Mouse (Mus musculus): Measurements from ENCODE around the gene Mgmt.

Mgmt gene

GRCm38 (mm10) chr7:136912901-136913300 is 18.5 kb downstream of the Mgmt start:
- DNase-seq (ENCODE audit: extremely low spot score), result no peak

GRCm38 (mm10) chr7:136916021-136916420 is 21.6 kb downstream of the Mgmt start:
- DNase-seq (ENCODE audit: extremely low spot score), result no peak

GRCm38 (mm10) chr7:136920976-136921755 is 26.8 kb downstream of the Mgmt start:
- DNase-seq (ENCODE audit: extremely low spot score), result no peak

- DNase-seq (ENCODE audit: extremely low spot score), result no peak
These were observed 27.8 kb downstream of the Mgmt start for GRCm38 (mm10) chr7:136922230-136922629.

- no peak for DNase-seq (ENCODE audit: extremely low spot score)
These were observed 30.3 kb downstream of the Mgmt start for GRCm38 (mm10) chr7:136924610-136925260.

GRCm38 (mm10) chr7:136926178-136926577 is 31.8 kb downstream of the Mgmt start:
- no peak for DNase-seq (ENCODE audit: extremely low spot score)

- no peak for DNase-seq (ENCODE audit: extremely low spot score)
These were observed 36.0 kb downstream of the Mgmt start for GRCm38 (mm10) chr7:136930451-136930850.

- DNase-seq (ENCODE audit: extremely low spot score), result no peak
These were observed 39.0 kb downstream of the Mgmt start for GRCm38 (mm10) chr7:136933367-136933766.

GRCm38 (mm10) chr7:136934336-136934735 is 39.9 kb downstream of the Mgmt start:
- no peak for DNase-seq (ENCODE audit: extremely low spot score)

GRCm38 (mm10) chr7:136934784-136935183 is 40.4 kb downstream of the Mgmt start:
- DNase-seq (ENCODE audit: extremely low spot score), result no peak

- no peak for DNase-seq (ENCODE audit: extremely low spot score)
These were observed 44.0 kb downstream of the Mgmt start for GRCm38 (mm10) chr7:136938371-136938770.

GRCm38 (mm10) chr7:136942414-136942813 is 48.0 kb downstream of the Mgmt start:
- DNase-seq (ENCODE audit: extremely low spot score), result no peak

GRCm38 (mm10) chr7:136943886-136944285 is 49.5 kb downstream of the Mgmt start:
- no peak for DNase-seq (ENCODE audit: extremely low spot score)

- no peak for DNase-seq (ENCODE audit: extremely low spot score)
These were observed 51.3 kb downstream of the Mgmt start for GRCm38 (mm10) chr7:136945697-136946096.

- no peak for DNase-seq (ENCODE audit: extremely low spot score)
These were observed 51.7 kb downstream of the Mgmt start for GRCm38 (mm10) chr7:136946131-136946530.

GRCm38 (mm10) chr7:136948275-136948810 is 53.9 kb downstream of the Mgmt start:
- no peak for DNase-seq (ENCODE audit: extremely low spot score)

- DNase-seq (ENCODE audit: extremely low spot score), result no peak
These were observed 58.2 kb downstream of the Mgmt start for GRCm38 (mm10) chr7:136952608-136953007.

GRCm38 (mm10) chr7:136953251-136953650 is 58.8 kb downstream of the Mgmt start:
- DNase-seq (ENCODE audit: extremely low spot score), result no peak

- DNase-seq (ENCODE audit: extremely low spot score), result no peak
These were observed 77.9 kb downstream of the Mgmt start for GRCm38 (mm10) chr7:136972361-136972760.

GRCm38 (mm10) chr7:136975001-136975400 is 80.6 kb downstream of the Mgmt start:
- no peak for DNase-seq (ENCODE audit: extremely low spot score)

GRCm38 (mm10) chr7:136997456-136997855 is 103.0 kb downstream of the Mgmt start:
- no peak for DNase-seq (ENCODE audit: extremely low spot score)

- no peak for DNase-seq (ENCODE audit: extremely low spot score)
These were observed 106.3 kb downstream of the Mgmt start for GRCm38 (mm10) chr7:137000703-137001102.

- no peak for DNase-seq (ENCODE audit: extremely low spot score)
These were observed 106.8 kb downstream of the Mgmt start for GRCm38 (mm10) chr7:137001215-137001614.
